Mouse (Mus musculus): ENCODE measurements at regions not wholly inside any gene's neighbourhood (a gene's known extent, or its start where the extent isn't known, plus 50 kb on each side); places are given as distances from the start of the nearest gene placed in this dataset.

DNA sequence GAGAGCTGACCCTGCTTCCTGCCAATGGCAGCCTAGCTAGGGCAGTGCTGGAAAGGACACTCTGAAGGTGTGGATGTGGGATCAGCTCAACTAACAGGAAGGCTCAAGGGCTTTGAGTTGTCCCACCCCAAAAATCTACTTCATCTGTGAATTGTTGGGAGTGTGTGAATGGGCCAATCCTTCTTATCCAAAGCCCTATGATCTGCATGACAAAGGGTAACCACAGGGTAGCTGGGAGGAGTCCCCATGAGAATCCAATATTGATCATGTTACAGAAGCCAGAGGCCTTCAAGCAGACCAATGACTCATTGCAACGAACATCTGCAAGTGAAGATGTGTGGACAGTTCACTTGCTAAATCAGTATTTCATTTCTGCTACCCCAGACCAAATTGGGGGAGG lies 51.1 kb upstream of the Adra1b start:
- no peak for DNase-seq

- DNase-seq: peak; percentile 11 to 49
These were observed 57.4 kb upstream of the Adra1b start for GRCm38 (mm10) chr11:43958241-43958975.

DNA sequence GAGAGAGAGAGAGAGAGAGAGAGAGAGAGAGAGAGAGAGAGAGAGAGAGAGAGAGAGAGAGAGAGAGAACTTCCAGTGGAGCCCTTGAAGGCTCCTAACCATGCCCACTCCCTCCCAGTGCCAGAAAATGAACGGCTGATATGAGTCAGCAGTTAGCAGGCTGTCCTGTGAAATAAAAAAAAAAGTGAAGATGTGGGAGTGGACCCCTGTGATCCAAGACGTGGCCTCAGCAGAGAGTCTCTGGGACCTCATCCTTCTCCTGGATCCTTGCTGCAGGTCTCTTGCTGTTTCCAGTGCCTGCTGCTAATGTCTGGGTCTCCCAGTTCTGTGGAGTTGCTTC lies 57.9 kb upstream of the Adra1b start:
- no peak for DNase-seq

GRCm38 (mm10) chr11:43960348-43961105 lies 59.5 kb upstream of the Adra1b start:
- no peak for DNase-seq

DNA sequence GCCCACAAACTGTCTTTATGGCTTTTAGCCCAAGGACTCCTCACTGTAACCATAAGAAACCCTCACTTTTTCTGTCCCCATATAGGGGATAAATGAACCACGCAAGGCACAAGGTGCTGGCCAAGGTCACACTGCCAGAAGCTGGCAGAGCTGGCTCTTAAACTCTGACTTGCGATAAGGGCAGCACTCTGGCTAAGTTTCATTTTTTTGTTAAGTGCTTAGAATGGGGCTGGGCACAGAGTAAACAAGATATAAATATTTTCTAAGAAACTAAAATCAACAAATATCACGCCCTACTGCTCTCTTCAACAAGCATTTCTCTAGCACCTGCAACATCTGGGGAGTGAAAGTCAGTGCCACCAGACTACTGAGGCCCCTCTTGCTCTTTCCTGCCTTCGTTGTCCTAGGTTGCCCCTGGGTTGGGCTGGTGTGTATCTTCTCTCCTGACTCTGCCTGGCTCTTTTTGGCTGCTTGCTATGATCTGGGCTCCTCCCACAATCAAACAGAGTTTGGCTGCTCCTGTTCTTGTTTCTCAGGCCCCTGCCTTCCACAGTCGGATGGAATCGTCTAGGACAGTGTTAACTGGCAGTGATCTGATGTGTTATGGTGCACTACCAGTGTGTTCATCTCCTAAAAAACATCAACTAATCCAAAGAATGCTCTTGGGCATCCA lies 60.5 kb upstream of the Adra1b start:
- DNase-seq: no peak

DNA sequence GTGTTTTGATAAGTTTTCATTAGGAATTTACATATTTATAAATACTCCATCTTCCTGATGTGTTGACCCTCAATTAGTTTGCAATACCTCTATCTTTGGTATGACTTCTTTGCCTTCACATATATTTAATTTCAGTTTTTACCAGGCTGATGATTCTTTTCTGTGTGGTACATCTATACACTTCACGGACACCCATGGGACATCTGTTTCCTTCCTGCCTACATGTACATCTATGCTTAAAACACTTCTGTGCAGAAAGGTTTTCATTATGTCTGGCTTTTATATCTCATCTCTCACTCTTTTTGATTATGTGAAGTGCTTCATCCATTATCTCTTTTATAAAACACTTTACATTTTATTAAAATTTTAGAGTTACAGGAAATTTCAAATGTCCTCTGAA lies 66.8 kb upstream of the Adra1b start:
- DNase-seq: no peak

DNA sequence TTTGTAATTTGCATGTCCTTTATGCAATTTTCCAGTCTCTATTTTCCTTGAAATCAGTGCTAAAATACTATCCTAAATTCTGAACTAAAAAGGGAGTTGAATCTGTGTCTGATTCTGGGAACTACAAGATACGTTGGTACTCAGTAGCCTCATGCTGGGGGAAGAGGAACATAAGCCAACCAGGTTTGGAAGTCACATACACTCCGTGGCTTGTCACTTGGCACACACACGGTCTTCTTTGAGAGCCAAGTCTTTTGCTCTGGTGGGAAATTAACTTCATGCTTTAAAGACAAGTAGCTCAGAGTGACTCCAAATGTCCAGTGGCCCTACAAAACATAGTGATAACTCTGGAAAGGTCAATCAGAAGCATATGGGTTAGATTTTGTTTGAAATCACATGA lies 70.9 kb upstream of the Adra1b start:
- peak; percentile 53 to 74 for DNase-seq

DNA sequence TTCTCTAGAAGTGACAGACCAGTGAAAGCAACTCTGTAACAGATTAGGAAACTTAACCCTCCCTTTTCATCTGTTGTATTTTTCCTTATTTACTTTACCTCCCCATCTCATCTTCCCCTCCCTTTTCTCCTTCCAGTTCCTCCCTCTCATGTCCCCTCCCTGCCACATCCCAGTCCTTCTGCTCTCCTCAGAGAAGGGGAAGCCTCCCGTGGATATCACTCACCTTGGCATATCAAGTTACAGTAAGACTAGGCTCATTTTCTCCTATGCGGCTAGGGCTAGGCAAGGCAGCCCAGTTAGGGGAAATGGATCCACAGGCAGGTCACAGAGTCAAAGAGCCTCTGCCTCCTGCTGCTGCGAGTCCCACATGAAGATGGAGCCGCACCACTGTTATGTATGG lies 75.0 kb upstream of the Adra1b start:
- no peak for DNase-seq

GRCm38 (mm10) chr11:43979406-43979805 lies 78.4 kb upstream of the Adra1b start:
- DNase-seq: no peak

DNA sequence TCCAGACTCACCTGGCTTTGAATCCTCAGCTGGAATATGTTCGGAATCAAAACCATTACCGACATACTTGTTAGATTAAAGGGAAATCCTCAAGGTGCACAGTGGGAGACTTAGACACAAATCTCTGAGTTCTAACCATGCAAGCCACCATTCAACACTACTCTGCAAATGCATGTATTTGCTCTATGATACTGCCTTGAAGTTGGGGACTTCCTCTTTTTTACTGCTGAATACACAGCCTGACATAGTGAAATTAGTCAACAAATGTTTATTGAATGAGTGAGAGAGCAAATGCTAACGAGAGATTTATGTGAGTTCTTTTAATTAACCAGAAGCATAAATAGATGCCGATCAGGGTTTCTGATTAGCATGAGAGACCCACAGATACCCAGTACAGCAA lies 79.4 kb upstream of the Adra1b start:
- no peak for DNase-seq

DNA sequence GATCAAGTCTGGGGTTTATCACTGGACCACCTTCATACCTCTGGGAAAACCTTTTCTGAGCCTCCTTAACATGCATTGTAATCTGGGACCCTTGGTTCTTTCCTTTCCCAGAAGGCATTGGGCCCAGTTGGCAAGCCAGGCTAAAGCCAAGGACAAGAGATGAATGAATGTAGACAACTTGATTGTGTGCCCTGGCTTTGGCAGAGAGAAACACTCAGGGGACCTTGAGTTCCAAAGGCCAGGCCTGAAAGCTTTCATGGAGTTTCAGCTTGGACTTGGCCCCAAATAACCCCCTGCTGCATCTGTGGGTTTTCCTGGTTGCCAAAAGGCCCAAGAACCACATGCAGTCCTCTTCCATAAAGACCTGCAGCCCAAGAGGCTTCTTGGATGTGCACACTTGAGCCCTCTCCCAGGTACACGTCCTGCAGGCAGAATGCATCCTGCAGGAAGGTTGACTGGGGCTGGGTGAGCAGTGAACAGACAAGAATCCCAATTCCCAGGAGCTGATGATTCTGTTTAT lies 89.0 kb upstream of the Adra1b start:
- DNase-seq: peak; percentile 52 to 69

DNA sequence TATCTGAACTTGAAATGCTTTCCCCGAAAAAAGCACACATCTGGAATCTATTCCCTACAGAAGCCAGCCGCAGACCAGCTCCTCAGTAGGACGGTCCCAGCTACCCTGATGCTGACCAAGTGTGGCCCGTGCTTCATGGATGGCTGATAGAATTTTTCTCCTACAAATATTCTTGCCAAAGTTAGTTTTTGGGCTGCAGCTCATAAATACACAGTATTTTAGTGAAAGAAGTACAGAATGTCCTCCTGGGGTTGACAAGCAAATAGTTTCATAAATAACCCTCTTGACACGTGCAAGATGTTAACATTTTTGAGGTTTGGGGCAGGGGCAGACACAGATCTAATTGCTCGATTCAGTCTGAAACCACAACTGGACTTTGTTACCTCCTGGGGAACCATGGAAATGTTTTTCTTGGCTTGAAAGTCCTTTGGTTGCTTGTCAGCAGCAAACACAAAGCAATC lies 91.0 kb upstream of the Adra1b start:
- DNase-seq: no peak

- no peak for DNase-seq
These were observed 97.2 kb upstream of the Adra1b start for GRCm38 (mm10) chr11:43998046-43998725.

GRCm38 (mm10) chr11:44000056-44000455 lies 99.0 kb upstream of the Adra1b start:
- no peak for DNase-seq

GRCm38 (mm10) chr11:44001843-44002589 lies 101.0 kb upstream of the Adra1b start:
- peak; percentile 58 to 66 for DNase-seq

- DNase-seq: peak; percentile 77 to 85
These were observed 101.9 kb upstream of the Adra1b start for GRCm38 (mm10) chr11:44002716-44003522.

DNA sequence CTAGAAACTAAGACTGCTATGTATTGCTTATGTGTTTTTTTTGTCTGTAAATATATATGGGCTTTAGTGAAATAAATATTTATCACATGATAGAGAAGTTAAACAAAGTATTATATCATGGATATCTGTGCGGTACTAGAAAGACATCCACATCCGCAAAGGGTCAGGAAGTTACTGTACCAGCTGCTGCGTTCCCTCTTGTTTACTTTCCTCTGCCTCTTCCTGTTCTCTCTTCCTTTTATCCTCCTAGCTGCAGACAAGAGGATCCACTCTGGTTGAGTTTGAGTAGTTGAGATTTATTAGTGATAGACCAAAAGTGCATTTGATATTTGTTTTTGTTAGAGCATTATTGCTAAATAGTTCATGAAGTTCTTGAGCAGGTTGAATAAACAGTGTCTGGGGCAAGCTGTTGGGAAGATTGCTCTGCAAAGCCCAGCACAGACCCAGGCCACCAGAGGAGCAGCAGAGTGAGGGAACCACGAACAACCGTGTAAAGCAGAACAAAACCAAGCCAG lies 106.6 kb upstream of the Adra1b start:
- no peak for DNase-seq

DNA sequence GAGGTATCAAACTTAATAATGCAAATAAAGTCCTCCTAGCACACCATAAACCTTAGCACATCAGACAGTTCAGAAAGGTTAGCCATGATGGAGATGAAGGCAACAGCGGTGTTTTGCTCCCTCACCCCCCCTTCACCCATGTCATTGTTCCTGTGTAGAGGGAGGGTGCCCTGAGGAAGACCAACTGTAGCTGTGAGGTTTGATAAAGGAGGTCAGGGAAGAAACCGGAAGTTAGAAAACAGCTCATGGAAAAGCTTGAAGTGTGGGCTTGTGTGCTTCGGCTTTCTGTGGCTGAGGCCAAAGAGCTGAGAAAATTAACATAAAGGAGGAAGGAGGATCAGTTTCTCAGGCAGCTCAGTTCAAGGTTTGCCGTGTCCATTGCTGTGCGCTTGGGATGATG lies 111.3 kb upstream of the Adra1b start:
- DNase-seq: no peak

DNA sequence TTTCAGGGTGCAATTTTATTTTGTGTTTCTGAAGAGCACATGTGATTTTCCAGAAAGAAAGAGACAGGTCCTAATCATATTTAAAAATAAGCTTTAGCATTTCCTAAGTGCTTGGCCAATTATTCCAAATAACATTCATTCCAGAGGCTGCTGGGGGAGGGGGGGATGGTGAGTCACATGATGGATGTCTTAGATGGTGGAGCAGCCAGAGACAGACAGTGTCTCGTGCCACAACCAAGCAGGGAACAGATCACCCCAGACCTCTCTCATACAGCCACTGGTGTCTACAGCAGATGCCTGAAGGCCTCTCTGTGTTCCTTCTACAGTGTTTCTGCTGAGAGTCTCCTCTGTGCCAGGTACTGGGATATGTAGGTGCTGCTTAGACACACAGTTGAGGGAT lies 112.8 kb upstream of the Adra1b start:
- no peak for DNase-seq

GRCm38 (mm10) chr11:44021638-44022037 lies 120.6 kb upstream of the Adra1b start:
- DNase-seq: peak; percentile 30 to 35

DNA sequence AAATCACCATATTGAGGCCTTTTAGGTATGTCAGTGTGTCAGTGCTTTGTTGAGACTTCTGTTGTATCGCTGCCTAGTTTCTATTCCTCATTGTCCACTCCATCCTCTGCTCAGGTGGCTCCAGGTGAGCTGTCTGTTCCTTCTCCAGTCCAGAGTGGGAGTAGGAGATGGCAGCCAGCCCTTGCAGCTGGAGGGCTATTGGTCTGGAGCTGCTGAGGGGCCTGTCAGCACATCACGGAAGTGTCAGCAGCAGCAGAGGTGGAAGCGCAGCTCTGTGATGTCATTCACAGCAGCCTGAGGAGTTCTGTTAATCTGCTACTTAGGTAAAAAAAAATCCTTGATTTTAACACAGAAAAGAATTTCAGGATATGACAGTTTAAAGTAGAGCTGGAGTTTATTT lies 126.0 kb upstream of the Adra1b start:
- no peak for DNase-seq
